Mouse (Mus musculus): ENCODE data around the gene Tbl1xr1. TPM values are rescaled to one million over a fixed set of nuclear protein-coding genes. Genes with fewer than 3 reads are reported as not detected.

The Tbl1xr1 gene
- polyA plus RNA-seq, 1 experiment from 2014 or later: 12.9 TPM

GRCm38 (mm10) chr3:22075887-22076560, 428 bp upstream of the Tbl1xr1 start:
- H3K27ac ChIP-seq: peak overlapping the region; percentile 97
- peak; percentile 83 for ATAC-seq
- H3K4me1 ChIP-seq (replicated peaks): peaks cover 22% of the 10 kb centered on the region
- peak overlapping the region; percentile 89 for H3K4me2 ChIP-seq (replicated peaks)
- no peaks in the 10 kb centered on the region for H3K36me3 ChIP-seq
- H3K9ac ChIP-seq: peak overlapping the region; percentile 81
- WGBS: under 1% methylated on average over 56 of the region's 70 CpGs
- H3K4me3 ChIP-seq (replicated peaks): peak overlapping the region; percentile 97
- no peaks in the 10 kb centered on the region for H3K27me3 ChIP-seq (replicated peaks)
- no peaks in the 10 kb centered on the region for H3K9me3 ChIP-seq

DNA sequence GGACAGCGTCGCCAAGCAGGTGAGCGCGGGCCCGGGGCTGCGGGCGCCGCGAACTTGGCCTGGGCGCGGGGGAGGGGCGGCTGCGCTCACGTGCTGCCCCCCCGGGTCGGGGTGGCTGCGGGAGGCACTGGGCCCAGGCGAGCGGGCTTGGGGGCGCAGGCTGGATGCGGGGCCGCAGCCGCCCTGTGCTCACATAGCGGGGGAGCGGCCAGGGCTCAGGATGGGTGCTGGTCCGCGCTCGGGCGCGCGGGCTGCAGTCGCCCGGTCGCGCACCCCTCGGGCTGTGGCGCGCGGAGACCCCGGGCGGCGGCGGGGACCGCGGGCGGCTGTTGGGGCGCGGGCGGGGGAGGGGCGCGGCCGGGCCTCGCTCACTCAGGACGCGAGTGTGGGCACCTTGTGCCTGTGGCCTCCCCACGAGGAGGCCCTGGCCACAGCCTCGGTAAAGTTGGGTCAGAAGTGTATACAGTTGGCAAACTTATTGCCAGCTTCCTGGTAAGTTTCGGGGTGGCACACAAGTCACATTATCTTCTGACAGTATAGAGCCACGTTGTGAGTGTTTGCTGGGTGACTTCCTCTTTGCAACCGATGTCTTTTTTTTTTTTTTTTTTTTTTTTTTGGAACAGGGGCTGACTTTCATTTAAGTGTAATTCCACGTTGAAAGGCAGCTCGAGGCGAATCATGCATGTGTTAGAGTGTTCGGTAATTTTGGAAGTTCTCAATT, 644 bp downstream of the Tbl1xr1 start:
- peak; percentile 70 for ATAC-seq
- H3K27me3 ChIP-seq (replicated peaks): no peaks in the 10 kb centered on the region
- H3K9ac ChIP-seq: peak overlapping the region; percentile 95
- peak overlapping the region; percentile 89 for H3K4me2 ChIP-seq (replicated peaks)
- peaks cover 22% of the 10 kb centered on the region for H3K4me1 ChIP-seq (replicated peaks)
- H3K27ac ChIP-seq: peak overlapping the region; percentile 97
- no peaks in the 10 kb centered on the region for H3K9me3 ChIP-seq
- under 1% methylated on average over 61 of the region's 64 CpGs for WGBS
- H3K36me3 ChIP-seq: no peaks in the 10 kb centered on the region
- peak overlapping the region; percentile 97 for H3K4me3 ChIP-seq (replicated peaks)

- WGBS: 10% methylated on average over 9 of the region's 9 CpGs
- no peak overlapping the region for H3K27ac ChIP-seq
- peaks cover 24% of the 10 kb centered on the region for H3K4me1 ChIP-seq (replicated peaks)
- H3K9me3 ChIP-seq: no peaks in the 10 kb centered on the region
- no peaks in the 10 kb centered on the region for H3K27me3 ChIP-seq (replicated peaks)
- no peaks in the 10 kb centered on the region for H3K36me3 ChIP-seq
- H3K9ac ChIP-seq: no peak overlapping the region
- ATAC-seq: no peak
- H3K4me3 ChIP-seq (replicated peaks): peak overlapping the region; percentile 97
- H3K4me2 ChIP-seq (replicated peaks): peak overlapping the region; percentile 89
These were observed 1.4 kb downstream of the Tbl1xr1 start for GRCm38 (mm10) chr3:22077657-22078475.

DNA sequence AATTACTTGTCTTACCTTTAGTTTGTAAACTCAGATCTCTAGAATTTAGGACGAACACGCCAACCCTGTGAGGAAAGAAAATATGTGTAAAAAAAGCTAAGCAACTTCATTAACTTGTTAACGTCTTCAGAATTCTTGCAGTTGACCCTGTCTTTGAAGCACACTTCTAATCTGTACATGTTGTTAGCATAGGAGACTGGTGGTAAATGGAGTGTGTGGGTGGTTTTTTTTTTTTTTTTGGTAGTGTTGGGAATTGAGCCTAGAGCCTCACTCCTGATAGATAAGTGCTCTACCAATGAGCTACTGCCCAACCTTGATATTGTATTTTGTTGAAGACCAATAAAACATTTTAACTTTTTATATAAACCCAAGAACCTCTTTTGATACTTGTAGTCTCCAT, 2.1 kb downstream of the Tbl1xr1 start:
- no peak for ATAC-seq
- no peak overlapping the region for H3K9ac ChIP-seq
- no peaks in the 10 kb centered on the region for H3K27me3 ChIP-seq (replicated peaks)
- peak overlapping the region; percentile 89 for H3K4me2 ChIP-seq (replicated peaks)
- 0 out of 2 replicates have a peak overlapping the region, but pooled peaks have one; percentile 97 for H3K4me3 ChIP-seq (replicated peaks)
- WGBS: 48% methylated on average over 3 of the region's 3 CpGs
- no peaks in the 10 kb centered on the region for H3K9me3 ChIP-seq
- peaks cover 24% of the 10 kb centered on the region for H3K4me1 ChIP-seq (replicated peaks)
- no peak overlapping the region for H3K27ac ChIP-seq
- no peaks in the 10 kb centered on the region for H3K36me3 ChIP-seq

DNA sequence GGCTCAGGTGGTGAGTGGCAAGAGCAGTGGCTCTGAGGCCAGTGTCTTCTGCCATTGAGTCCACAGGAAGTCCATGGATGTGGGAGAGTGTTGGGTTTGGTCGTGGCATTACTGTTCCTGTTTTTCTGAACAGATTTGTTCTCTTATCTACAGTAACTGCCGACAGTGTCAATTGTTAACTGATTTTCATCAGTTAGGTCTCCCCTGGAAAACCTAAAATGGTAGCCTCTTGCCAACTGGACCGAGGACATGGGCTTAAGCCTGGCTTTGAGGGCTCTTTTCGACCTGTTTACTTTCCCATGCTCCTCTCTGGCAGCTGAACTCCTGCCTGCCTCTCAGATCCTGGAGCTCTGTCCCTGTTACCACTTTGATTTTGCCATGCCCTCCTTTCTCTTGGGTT, 5.4 kb downstream of the Tbl1xr1 start:
- no peak overlapping the region for H3K27ac ChIP-seq
- peaks cover 16% of the 10 kb centered on the region for H3K4me1 ChIP-seq (replicated peaks)
- H3K36me3 ChIP-seq: no peaks in the 10 kb centered on the region
- WGBS: 76% methylated on average over 4 of the region's 4 CpGs
- no peaks in the 10 kb centered on the region for H3K27me3 ChIP-seq (replicated peaks)
- no peaks in the 10 kb centered on the region for H3K9me3 ChIP-seq
- no peak overlapping the region for H3K4me2 ChIP-seq (replicated peaks)
- no peak overlapping the region for H3K4me3 ChIP-seq (replicated peaks)
- no peak for ATAC-seq
- no peak overlapping the region for H3K9ac ChIP-seq

GRCm38 (mm10) chr3:22082823-22083222, 6.4 kb downstream of the Tbl1xr1 start:
- Histone ChIP-seq H3K27me3 (replicated peaks) (no peaks in the 10 kb centered on the region), H3K27ac (no peak overlapping the region), H3K36me3 (no peaks in the 10 kb centered on the region), H3K4me2 (replicated peaks) (no peak overlapping the region), H3K4me3 (replicated peaks) (no peak overlapping the region), H3K9me3 (no peaks in the 10 kb centered on the region), H3K4me1 (replicated peaks) (peaks cover 16% of the 10 kb centered on the region), H3K9ac (no peak overlapping the region)
- no peak for ATAC-seq
- 89% methylated on average over 4 of the region's 4 CpGs for WGBS

DNA sequence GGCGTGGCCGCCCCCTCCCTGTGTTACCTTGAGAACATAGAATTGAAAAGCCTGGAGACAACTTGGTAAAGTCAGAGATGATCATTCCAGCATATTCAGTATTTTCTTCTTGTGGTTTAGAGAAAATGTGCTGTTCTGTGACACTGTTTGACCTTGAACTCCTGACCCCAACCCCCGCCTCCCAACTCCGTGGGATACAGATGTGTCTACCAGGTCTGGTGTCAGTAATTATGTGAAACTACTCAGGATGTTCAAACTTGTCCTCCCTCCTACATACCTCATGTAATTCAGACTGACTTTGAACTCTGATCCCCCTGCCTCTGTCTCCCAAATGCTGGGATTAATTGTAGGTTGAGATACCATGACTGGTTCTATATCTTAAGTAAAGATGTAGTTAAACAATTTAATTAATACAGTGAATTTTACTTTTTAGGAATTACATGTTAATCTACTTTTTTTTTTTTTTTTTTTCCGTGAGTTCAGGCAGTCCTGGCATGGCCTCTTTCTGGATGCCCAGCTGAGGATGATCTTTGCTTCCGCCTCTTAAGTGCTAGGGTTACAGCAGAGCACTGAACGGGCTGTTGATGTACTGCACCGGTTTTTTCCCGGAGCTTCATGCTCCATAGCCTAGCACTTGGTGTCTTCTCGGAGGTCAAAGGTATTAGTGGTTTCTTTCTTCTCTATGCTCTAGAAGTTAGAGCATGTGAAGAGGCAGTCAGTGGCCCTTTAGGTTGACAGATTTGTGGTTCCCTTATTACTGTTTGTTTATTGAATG, 8.0 kb downstream of the Tbl1xr1 start:
- H3K4me2 ChIP-seq (replicated peaks): no peak overlapping the region
- no peak overlapping the region for H3K4me3 ChIP-seq (replicated peaks)
- no peaks in the 10 kb centered on the region for H3K36me3 ChIP-seq
- ATAC-seq: no peak
- no peaks in the 10 kb centered on the region for H3K27me3 ChIP-seq (replicated peaks)
- peaks cover 6% of the 10 kb centered on the region; the same call in 1 of the 2 replicates for H3K4me1 ChIP-seq (replicated peaks)
- no peak overlapping the region for H3K27ac ChIP-seq
- no peak overlapping the region for H3K9ac ChIP-seq
- no peaks in the 10 kb centered on the region for H3K9me3 ChIP-seq
- 74% methylated on average over 10 of the region's 10 CpGs for WGBS

GRCm38 (mm10) chr3:22089825-22090224, 13.4 kb downstream of the Tbl1xr1 start:
- H3K9me3 ChIP-seq: no peaks in the 10 kb centered on the region
- no peak for ATAC-seq
- H3K4me2 ChIP-seq (replicated peaks): no peak overlapping the region
- H3K4me1 ChIP-seq (replicated peaks): peaks cover 22% of the 10 kb centered on the region
- no peak overlapping the region for H3K9ac ChIP-seq
- WGBS: 69% methylated on average over 3 of the region's 3 CpGs
- no peak overlapping the region for H3K4me3 ChIP-seq (replicated peaks)
- no peaks in the 10 kb centered on the region for H3K36me3 ChIP-seq
- H3K27ac ChIP-seq: peak overlapping the region; percentile 23; the same call in 1 of the 2 replicates
- H3K27me3 ChIP-seq (replicated peaks): no peaks in the 10 kb centered on the region

DNA sequence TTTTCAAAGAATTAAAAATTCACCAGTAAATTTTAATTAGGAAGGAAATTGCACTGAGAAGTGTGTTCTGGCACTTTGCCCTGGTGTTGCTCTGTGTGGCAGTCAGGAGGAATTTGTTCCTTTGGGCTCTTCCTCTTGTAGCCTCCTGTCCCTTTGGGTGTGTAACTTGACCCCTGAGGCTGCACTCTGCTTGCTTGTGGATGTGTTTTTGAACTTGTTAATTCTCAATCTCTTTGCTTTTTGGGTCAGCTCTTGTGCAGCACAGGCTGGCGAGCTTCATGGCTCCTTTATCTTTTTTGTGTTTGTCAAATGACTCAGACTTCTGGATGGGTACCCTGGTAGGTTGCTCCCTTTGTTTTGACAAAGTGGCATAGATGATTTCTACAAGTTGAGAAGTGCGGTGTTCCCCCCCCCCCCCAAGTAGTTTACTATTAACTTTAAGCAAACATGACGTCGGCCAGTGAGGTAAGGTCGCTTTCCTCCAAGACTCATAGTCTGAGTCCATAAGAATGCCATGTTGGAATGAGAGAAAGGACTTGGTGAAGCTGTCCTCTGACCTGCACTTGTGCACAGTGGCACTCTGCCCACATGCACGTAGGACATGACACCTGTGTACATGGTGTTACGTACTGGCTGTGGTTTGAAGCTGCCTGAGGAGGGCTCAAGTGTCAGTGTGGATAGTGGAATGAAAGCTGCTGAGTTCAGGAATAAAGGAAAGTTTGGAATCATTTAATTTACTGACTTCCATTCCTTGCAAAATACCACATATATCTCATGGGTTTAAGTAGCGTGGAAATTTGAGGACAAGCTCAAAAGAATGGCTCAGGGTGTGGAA, 14.2 kb downstream of the Tbl1xr1 start:
- Histone ChIP-seq H3K4me2 (replicated peaks) (0 out of 2 replicates have a peak overlapping the region, but pooled peaks have one; percentile 7), H3K36me3 (no peaks in the 10 kb centered on the region), H3K9ac (no peak overlapping the region), H3K9me3 (no peaks in the 10 kb centered on the region), H3K4me3 (replicated peaks) (no peak overlapping the region), H3K4me1 (replicated peaks) (peaks cover 22% of the 10 kb centered on the region), H3K27me3 (replicated peaks) (no peaks in the 10 kb centered on the region), H3K27ac (no peak overlapping the region)
- WGBS: 45% methylated on average over 8 of the region's 8 CpGs
- ATAC-seq: peak; percentile 84

DNA sequence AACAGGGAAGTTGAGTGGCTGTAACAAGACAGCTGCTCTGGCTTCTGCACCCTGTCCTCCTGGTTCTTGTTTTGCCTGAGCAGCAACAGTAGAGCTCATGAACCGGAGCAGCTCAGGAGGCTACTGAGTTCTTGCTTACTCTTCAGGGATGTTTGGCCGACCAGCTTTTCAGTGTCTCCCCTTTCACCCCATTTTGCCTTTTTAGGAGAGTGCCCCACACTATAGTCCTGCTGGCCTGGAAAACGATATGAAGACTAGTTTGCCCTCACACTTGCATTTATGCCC, 14.8 kb downstream of the Tbl1xr1 start:
- no peak overlapping the region for H3K4me2 ChIP-seq (replicated peaks)
- H3K4me1 ChIP-seq (replicated peaks): peaks cover 22% of the 10 kb centered on the region
- 49% methylated on average over 3 of the region's 3 CpGs for WGBS
- H3K9me3 ChIP-seq: no peaks in the 10 kb centered on the region
- H3K9ac ChIP-seq: no peak overlapping the region
- H3K4me3 ChIP-seq (replicated peaks): no peak overlapping the region
- no peaks in the 10 kb centered on the region for H3K27me3 ChIP-seq (replicated peaks)
- ATAC-seq: peak; percentile 49
- H3K27ac ChIP-seq: no peak overlapping the region
- no peaks in the 10 kb centered on the region for H3K36me3 ChIP-seq

DNA sequence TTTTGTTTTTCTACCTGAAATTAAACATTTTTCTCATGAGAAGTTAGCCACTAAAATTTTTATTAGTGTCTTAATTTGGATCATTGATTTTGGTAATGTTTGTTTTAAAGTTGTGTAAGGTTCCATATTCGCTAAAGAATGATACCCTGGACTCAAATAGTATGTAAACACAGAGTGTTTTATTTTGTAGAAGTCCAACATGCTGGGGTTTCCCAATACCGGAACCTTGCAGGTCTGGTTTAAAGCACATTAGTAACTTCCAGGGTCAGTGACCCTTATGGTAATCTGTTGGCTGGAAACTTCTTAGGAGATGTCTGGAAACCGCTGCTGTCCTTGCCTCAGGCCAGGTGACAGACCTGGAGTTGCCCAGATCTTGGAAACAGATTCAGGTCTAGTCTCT, 15.2 kb downstream of the Tbl1xr1 start:
- no peaks in the 10 kb centered on the region for H3K9me3 ChIP-seq
- WGBS: 62% methylated on average over 3 of the region's 3 CpGs
- peaks cover 22% of the 10 kb centered on the region for H3K4me1 ChIP-seq (replicated peaks)
- H3K9ac ChIP-seq: no peak overlapping the region
- no peaks in the 10 kb centered on the region for H3K36me3 ChIP-seq
- no peak overlapping the region for H3K27ac ChIP-seq
- H3K27me3 ChIP-seq (replicated peaks): no peaks in the 10 kb centered on the region
- H3K4me2 ChIP-seq (replicated peaks): no peak overlapping the region
- no peak for ATAC-seq
- H3K4me3 ChIP-seq (replicated peaks): no peak overlapping the region

All from intestine, embryonic 15.5 days (tissue).